Mouse (Mus musculus) limb, embryonic 15.5 days (tissue): ENCODE data around the gene Gm13889. TPM values are rescaled to one million over a fixed set of nuclear protein-coding genes. Genes with fewer than 3 reads are reported as not detected.

Experiments
- ATAC-seq: fragments of 200-750 bp; cut with Nextera tagmentation; 2 replicates; pipeline ENCODE4 v1.8.0; 2017; ENCODE audit warnings: low read depth, moderate TSS enrichment; ENCODE audit not compliant: insufficient number of reproducible peaks, low FRiP score, low TSS enrichment
- H3K27ac ChIP-seq: fragments of 300-500 bp; sonication (generic); 2 replicates; pipeline ENCODE4 v1.5.1; 2015; ENCODE audit warnings: moderate library complexity, mild to moderate bottlenecking, inconsistent platforms
- H3K27me3 ChIP-seq: fragments of 300-500 bp; sonication (generic); 2 replicates; pipeline ENCODE4 v1.6.1; 2015; ENCODE audit warnings: inconsistent platforms
- H3K36me3 ChIP-seq: fragments of 300-500 bp; sonication (generic); 2 replicates; pipeline ENCODE4 v1.6.1; 2015; ENCODE audit warnings: inconsistent platforms
- H3K4me1 ChIP-seq: fragments of 300-500 bp; sonication (generic); 2 replicates; pipeline ENCODE4 v1.6.1; 2015; ENCODE audit warnings: inconsistent platforms
- H3K4me2 ChIP-seq: fragments of 300-500 bp; sonication (generic); 2 replicates; pipeline ENCODE4 v1.6.1; 2015; ENCODE audit warnings: mild to moderate bottlenecking, inconsistent platforms
- H3K4me3 ChIP-seq: fragments of 300-500 bp; sonication (generic); 2 replicates; pipeline ENCODE4 v1.5.1; 2015; ENCODE audit warnings: mild to moderate bottlenecking, inconsistent platforms
- H3K9ac ChIP-seq: fragments of 300-500 bp; sonication (generic); 2 replicates; pipeline ENCODE4 v1.6.1; 2015; ENCODE audit warnings: inconsistent platforms
- H3K9me3 ChIP-seq: fragments of 300-500 bp; sonication (generic); 2 replicates; pipeline ENCODE4 v1.6.1; 2016; ENCODE audit warnings: inconsistent platforms
- WGBS: fragments of 180-500 bp; shearing (Covaris S2); methylation state at CpG from one replicate; pipeline ENCODE4 v1.1.7; 2015; 5-methylcytosine and 5-hydroxymethylcytosine counted together
- polyA plus RNA-seq: library from polyadenylated mRNA; unstranded; fragments of >200 nt; fragmentation: Nextera tagmentation; extraction: Ambion mirVana; gene quantifications from 2 replicates; pipeline ENCODE4 v1.2.1, GENCODE M21; 2015

The Gm13889 gene
- 3.6 and 4.0 TPM in 2 replicates for polyA plus RNA-seq

GRCm38 (mm10) chr2:93956908-93957784 is at the start of gene Gm13889:
TSS of gene Gm13889 (minus strand) at chr2:93957201.
- Histone ChIP-seq H3K4me3 (peak within 1 kb of the TSS; percentile 49), H3K27me3 (peaks cover 64% of the 10 kb centered on the region), H3K36me3 (no peaks in the 10 kb centered on the region), H3K4me1 (peaks cover 26% of the 10 kb centered on the region), H3K4me2 (peak within 1 kb of the TSS; percentile 81), H3K27ac (no peak within 1 kb of the TSS), H3K9me3 (no peaks in the 10 kb centered on the region), H3K9ac (peak within 1 kb of the TSS; percentile 15)
- 7% methylated on average over 44 of the region's 62 CpGs for WGBS
- peak; percentile 48 for ATAC-seq

- WGBS = 8% methylated on average over 2 of the region's 2 CpGs
- H3K4me1 ChIP-seq = no peaks in the 10 kb centered on the region
- H3K4me3 ChIP-seq = no peak overlapping the region
- H3K36me3 ChIP-seq = peaks cover 86% of the 10 kb centered on the region
- H3K27me3 ChIP-seq = no peaks in the 10 kb centered on the region
- no peaks in the 10 kb centered on the region for H3K9me3 ChIP-seq
- H3K4me2 ChIP-seq = no peak overlapping the region
- no peak overlapping the region for H3K27ac ChIP-seq
- H3K9ac ChIP-seq = no peak overlapping the region
- ATAC-seq = no peak
These were observed 45.3 kb upstream of the Gm13889 start for GRCm38 (mm10) chr2:94002331-94002730.

GRCm38 (mm10) chr2:94001918-94002317 is 44.9 kb upstream of the Gm13889 start:
- Histone ChIP-seq H3K27me3 (no peaks in the 10 kb centered on the region), H3K27ac (no peak overlapping the region), H3K36me3 (peaks cover 88% of the 10 kb centered on the region), H3K4me3 (no peak overlapping the region), H3K4me2 (no peak overlapping the region), H3K4me1 (no peaks in the 10 kb centered on the region), H3K9me3 (no peaks in the 10 kb centered on the region), H3K9ac (no peak overlapping the region)
- ATAC-seq = no peak
- WGBS = 80% methylated on average over 4 of the region's 4 CpGs

- WGBS = 82% methylated on average over 6 of the region's 6 CpGs
- no peaks in the 10 kb centered on the region for H3K4me1 ChIP-seq
- H3K9ac ChIP-seq = no peak overlapping the region
- peaks cover 88% of the 10 kb centered on the region for H3K36me3 ChIP-seq
- H3K4me2 ChIP-seq = no peak overlapping the region
- ATAC-seq = no peak
- H3K9me3 ChIP-seq = no peaks in the 10 kb centered on the region
- no peak overlapping the region for H3K27ac ChIP-seq
- H3K4me3 ChIP-seq = no peak overlapping the region
- no peaks in the 10 kb centered on the region for H3K27me3 ChIP-seq
These were observed 44.4 kb upstream of the Gm13889 start for GRCm38 (mm10) chr2:94001411-94001810.

GRCm38 (mm10) chr2:93996254-93996653 is 39.3 kb upstream of the Gm13889 start, which contains the start of gene Gm27027:
TSS of gene Gm27027 (minus strand) at chr2:93996354.
- WGBS = 90% methylated on average over 6 of the region's 6 CpGs
- H3K27me3 ChIP-seq = no peaks in the 10 kb centered on the region
- no peak within 1 kb of the TSS for H3K9ac ChIP-seq
- no peak within 1 kb of the TSS for H3K4me3 ChIP-seq
- no peak within 1 kb of the TSS for H3K27ac ChIP-seq
- no peak for ATAC-seq
- H3K4me2 ChIP-seq = no peak within 1 kb of the TSS
- H3K36me3 ChIP-seq = peaks cover 88% of the 10 kb centered on the region
- no peaks in the 10 kb centered on the region for H3K9me3 ChIP-seq
- no peaks in the 10 kb centered on the region for H3K4me1 ChIP-seq

- Histone ChIP-seq H3K4me3 (no peak overlapping the region), H3K4me2 (no peak overlapping the region), H3K4me1 (no peaks in the 10 kb centered on the region), H3K9me3 (no peaks in the 10 kb centered on the region), H3K27ac (no peak overlapping the region), H3K36me3 (peaks cover 95% of the 10 kb centered on the region), H3K27me3 (no peaks in the 10 kb centered on the region), H3K9ac (no peak overlapping the region)
- 70% methylated on average over 3 of the region's 3 CpGs for WGBS
- no peak for ATAC-seq
These were observed 35.8 kb upstream of the Gm13889 start for GRCm38 (mm10) chr2:93992810-93993209.

- H3K4me1 ChIP-seq = no peaks in the 10 kb centered on the region
- no peak overlapping the region for H3K4me3 ChIP-seq
- H3K9me3 ChIP-seq = no peaks in the 10 kb centered on the region
- peaks cover 93% of the 10 kb centered on the region for H3K36me3 ChIP-seq
- H3K27me3 ChIP-seq = no peaks in the 10 kb centered on the region
- no peak for ATAC-seq
- H3K27ac ChIP-seq = no peak overlapping the region
- no peak overlapping the region for H3K4me2 ChIP-seq
- H3K9ac ChIP-seq = no peak overlapping the region
- WGBS = 65% methylated on average over 5 of the region's 5 CpGs
These were observed 35.3 kb upstream of the Gm13889 start for GRCm38 (mm10) chr2:93992259-93992658.

- Histone ChIP-seq H3K36me3 (peaks cover 92% of the 10 kb centered on the region), H3K9ac (no peak overlapping the region), H3K27ac (no peak overlapping the region), H3K4me3 (no peak overlapping the region), H3K27me3 (no peaks in the 10 kb centered on the region), H3K9me3 (no peaks in the 10 kb centered on the region), H3K4me1 (no peaks in the 10 kb centered on the region), H3K4me2 (no peak overlapping the region)
- 84% methylated on average over 3 of the region's 3 CpGs for WGBS
- ATAC-seq = no peak
These were observed 34.3 kb upstream of the Gm13889 start for GRCm38 (mm10) chr2:93991336-93991735.

GRCm38 (mm10) chr2:93988440-93988839 is 31.4 kb upstream of the Gm13889 start:
- H3K9me3 ChIP-seq = no peaks in the 10 kb centered on the region
- no peak overlapping the region for H3K4me2 ChIP-seq
- no peaks in the 10 kb centered on the region for H3K27me3 ChIP-seq
- no peak overlapping the region for H3K4me3 ChIP-seq
- no peak overlapping the region for H3K27ac ChIP-seq
- H3K9ac ChIP-seq = no peak overlapping the region
- H3K4me1 ChIP-seq = no peaks in the 10 kb centered on the region
- 89% methylated on average over 2 of the region's 2 CpGs for WGBS
- peaks cover 86% of the 10 kb centered on the region for H3K36me3 ChIP-seq
- no peak for ATAC-seq

- 82% methylated on average over 4 of the region's 4 CpGs for WGBS
- Histone ChIP-seq H3K9me3 (no peaks in the 10 kb centered on the region), H3K4me2 (no peak overlapping the region), H3K27ac (no peak overlapping the region), H3K27me3 (no peaks in the 10 kb centered on the region), H3K4me1 (no peaks in the 10 kb centered on the region), H3K9ac (no peak overlapping the region), H3K36me3 (peaks cover 72% of the 10 kb centered on the region), H3K4me3 (no peak overlapping the region)
- ATAC-seq = no peak
These were observed 25.6 kb upstream of the Gm13889 start for GRCm38 (mm10) chr2:93982457-93983235.

- Histone ChIP-seq H3K4me3 (no peak overlapping the region), H3K36me3 (peaks cover 52% of the 10 kb centered on the region), H3K9me3 (no peaks in the 10 kb centered on the region), H3K9ac (no peak overlapping the region), H3K4me1 (peaks cover 16% of the 10 kb centered on the region), H3K27me3 (no peaks in the 10 kb centered on the region), H3K27ac (no peak overlapping the region), H3K4me2 (no peak overlapping the region)
- WGBS = 84% methylated on average over 7 of the region's 7 CpGs
- no peak for ATAC-seq
These were observed 22.5 kb upstream of the Gm13889 start for GRCm38 (mm10) chr2:93979249-93980120.
